Mouse (Mus musculus) CD4-positive naive resting alpha-beta T cell, adult 57 days (primary cell): Measurements from ENCODE around the gene Lep. TPM values are rescaled to one million over a fixed set of nuclear protein-coding genes. Genes with fewer than 3 reads are reported as not detected.

Experiments used
- total RNA-seq: library from RNA; stranded (reverse); gene quantifications from one replicate; pipeline ENCODE4 v1.2.4, GENCODE M21; 2023

Lep gene
- total RNA-seq = not detected

DNA sequence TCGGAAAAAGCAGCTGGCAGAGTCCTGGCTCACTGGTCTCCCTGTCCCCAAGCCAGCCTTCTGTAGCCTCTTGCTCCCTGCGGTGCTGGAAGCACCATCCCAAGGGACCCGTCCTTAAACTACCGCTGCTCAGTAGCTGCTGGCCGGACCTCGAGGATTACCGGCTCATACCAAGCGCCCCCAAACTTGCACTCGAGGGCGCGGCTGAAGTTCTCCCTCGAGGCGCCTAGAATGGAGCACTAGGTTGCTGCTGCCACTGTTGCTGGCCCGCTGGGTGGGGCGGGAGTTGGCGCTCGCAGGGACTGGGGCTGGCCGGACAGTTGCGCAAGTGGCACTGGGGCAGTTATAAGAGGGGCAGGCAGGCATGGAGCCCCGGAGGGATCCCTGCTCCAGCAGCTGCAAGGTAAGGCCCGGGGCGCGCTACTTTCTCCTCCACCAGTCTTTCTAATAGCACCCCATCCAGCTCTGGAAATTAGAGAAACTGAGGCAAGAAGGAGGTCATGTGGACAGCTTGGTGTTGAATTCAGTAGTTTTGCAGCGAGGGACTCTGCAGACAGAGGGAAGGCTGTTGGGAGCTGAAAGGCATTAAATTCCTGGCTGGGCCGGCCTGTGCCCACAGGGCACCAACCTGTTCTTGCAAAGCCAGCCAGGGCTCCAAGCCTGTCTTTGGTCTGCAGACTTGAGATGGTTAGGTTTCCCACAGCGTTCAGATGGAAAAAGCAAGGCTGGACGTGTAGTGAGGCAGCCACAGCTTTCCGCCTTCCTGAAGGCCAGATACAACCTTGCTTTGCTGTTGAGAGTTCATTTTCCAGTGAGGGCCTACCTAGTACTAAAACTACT, at the start of gene Lep:
Lep (plus strand) TSS at position 375 of the 840 bp plus-strand sequence.

Other genes with a start within 250 kb of the Lep start
- gene Lrrc4, start 228.5 kb upstream of the Lep start, total RNA-seq = 0.15 TPM
- gene Rbm28, start 104.8 kb downstream of the Lep start, total RNA-seq = 72.7 TPM
- 0.18 TPM for gene Prrt4, start 119.4 kb downstream of the Lep start, total RNA-seq
- 141 TPM for gene Impdh1, start 156.1 kb downstream of the Lep start, total RNA-seq
- gene Hilpda, start 212.3 kb downstream of the Lep start, total RNA-seq = 13.3 TPM
- 1.9 TPM for gene Fam71f2, start 219.4 kb downstream of the Lep start, total RNA-seq